Mouse (Mus musculus) liver, embryonic 11.5 days (tissue): ENCODE measurements around the gene Kif2a. TPM values are rescaled to one million over a fixed set of nuclear protein-coding genes. Genes with fewer than 3 reads are reported as not detected.

Experiments used
- ATAC-seq: fragments of 200-750 bp; cut with Nextera tagmentation; replicated peaks from 2 replicates; pipeline ENCODE4 v1.8.0; 2017; ENCODE audit warnings: moderate number of reproducible peaks, mild to moderate bottlenecking, moderate TSS enrichment, moderate library complexity; ENCODE audit not compliant: low FRiP score
- DNase-seq: peaks from one replicate; pipeline ENCODE4 v3.0.0-alpha.2; 2017; ENCODE audit warnings: low spot score
- H3K27ac ChIP-seq: fragments of 300-500 bp; sonication (generic); 2 replicates; pipeline ENCODE4 v1.5.1; 2014; ENCODE audit warnings: mild to moderate bottlenecking, low read depth, low read length, control low read depth
- H3K27me3 ChIP-seq: fragments of 300-500 bp; sonication (generic); replicated peaks from 2 replicates; pipeline ENCODE4 v1.6.1; 2014; ENCODE audit warnings: low read length, mixed read lengths; ENCODE audit not compliant: control insufficient read depth, insufficient read depth
- H3K36me3 ChIP-seq: fragments of 300-500 bp; sonication (generic); 2 replicates; pipeline ENCODE4 v1.6.1; 2014; ENCODE audit warnings: mild to moderate bottlenecking, low read length, moderate library complexity, mixed read lengths; ENCODE audit not compliant: control insufficient read depth, insufficient read depth
- H3K4me1 ChIP-seq: fragments of 300-500 bp; sonication (generic); replicated peaks from 2 replicates; pipeline ENCODE4 v1.6.1; 2014; ENCODE audit warnings: low read length, mixed read lengths; ENCODE audit not compliant: control insufficient read depth, insufficient read depth
- H3K4me2 ChIP-seq: fragments of 300-500 bp; sonication (generic); 2 replicates; pipeline ENCODE4 v1.6.1; 2014; ENCODE audit warnings: mild to moderate bottlenecking, control low read depth, moderate library complexity
- H3K4me3 ChIP-seq: fragments of 300-500 bp; sonication (generic); 2 replicates; pipeline ENCODE4 v1.5.1; 2014; ENCODE audit warnings: low read depth, low read length, control low read depth
- H3K9ac ChIP-seq: fragments of 300-500 bp; sonication (generic); 2 replicates; pipeline ENCODE4 v1.6.1; 2014; ENCODE audit warnings: low read depth, low read length, control low read depth
- H3K9me3 ChIP-seq: fragments of 300-500 bp; sonication (generic); 2 replicates; pipeline ENCODE4 v1.6.1; 2016; ENCODE audit warnings: low read length, inconsistent platforms, mixed read lengths; ENCODE audit not compliant: control insufficient read depth
- WGBS: fragments of 180-500 bp; shearing (Covaris S2); extraction: QIAGEN DNeasy Blood & Tissue Kit; methylation state at CpG from one replicate; pipeline ENCODE4 v1.1.7; 2014; 5-methylcytosine and 5-hydroxymethylcytosine counted together
- polyA plus RNA-seq: library from polyadenylated mRNA; unstranded; fragments of >200 nt; fragmentation: Nextera tagmentation; extraction: Ambion mirVana; gene quantifications from 2 replicates; pipeline ENCODE4 v1.2.1, GENCODE M21; 2014

Gene Kif2a
- polyA plus RNA-seq, result 22.0 and 22.5 TPM in 2 replicates

DNA sequence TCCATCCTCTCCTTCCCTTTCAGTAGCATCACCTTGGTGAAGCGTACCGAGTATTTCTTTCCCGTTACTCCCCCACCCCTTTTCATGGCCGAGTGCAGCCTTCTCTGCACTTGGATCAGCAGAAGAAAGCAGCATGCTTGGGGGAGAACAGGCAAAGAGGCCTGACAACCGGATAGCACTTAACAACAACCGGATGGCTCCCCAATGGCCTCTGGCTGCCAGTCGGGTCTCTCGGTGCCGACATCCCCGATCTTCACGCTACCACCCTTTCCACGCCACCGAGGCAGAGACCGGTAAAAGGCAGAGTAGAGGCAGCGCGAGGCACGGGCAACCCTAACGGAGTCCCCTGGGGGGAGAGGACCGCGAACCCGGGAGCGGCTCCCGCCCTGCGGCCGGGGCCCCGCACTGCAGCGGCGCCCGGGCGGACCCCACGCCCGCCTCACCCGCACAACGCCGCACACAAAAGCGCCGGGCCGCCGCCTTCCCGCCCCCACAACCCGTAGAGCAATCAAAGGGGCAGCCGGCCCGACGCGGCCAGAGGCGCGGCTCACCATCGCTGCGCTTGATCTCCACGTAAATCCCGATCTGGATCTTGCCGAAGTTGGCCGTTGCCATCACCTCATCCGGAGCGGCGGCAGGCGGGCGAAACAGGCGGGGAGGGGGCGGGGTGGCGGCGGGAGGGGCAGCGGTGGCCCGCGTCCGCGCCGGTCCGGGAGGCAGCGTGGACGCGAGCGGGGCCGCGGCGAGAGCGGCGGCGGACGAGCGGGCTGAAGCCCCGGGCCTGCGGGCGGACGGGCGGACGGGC, at the start of gene Kif2a:
Gene Kif2a, minus strand, starts transcription at position 666 of the 805 bp plus-strand sequence.
- Histone ChIP-seq H3K9me3 (no peaks in the 10 kb centered on the region), H3K27ac (peak within 1 kb of the TSS; percentile 93), H3K4me3 (peak within 1 kb of the TSS; percentile 98), H3K36me3 (no peaks in the 10 kb centered on the region; the same call in 1 of the 2 replicates), H3K4me1 (peaks cover 26% of the 10 kb centered on the region), H3K27me3 (no peaks in the 10 kb centered on the region), H3K4me2 (peak within 1 kb of the TSS; percentile 92), H3K9ac (peak within 1 kb of the TSS; percentile 96)
- ATAC-seq, result peak; percentile 47
- WGBS, result under 1% methylated on average over 86 of the region's 87 CpGs
- peak; percentile 76 for DNase-seq

DNA sequence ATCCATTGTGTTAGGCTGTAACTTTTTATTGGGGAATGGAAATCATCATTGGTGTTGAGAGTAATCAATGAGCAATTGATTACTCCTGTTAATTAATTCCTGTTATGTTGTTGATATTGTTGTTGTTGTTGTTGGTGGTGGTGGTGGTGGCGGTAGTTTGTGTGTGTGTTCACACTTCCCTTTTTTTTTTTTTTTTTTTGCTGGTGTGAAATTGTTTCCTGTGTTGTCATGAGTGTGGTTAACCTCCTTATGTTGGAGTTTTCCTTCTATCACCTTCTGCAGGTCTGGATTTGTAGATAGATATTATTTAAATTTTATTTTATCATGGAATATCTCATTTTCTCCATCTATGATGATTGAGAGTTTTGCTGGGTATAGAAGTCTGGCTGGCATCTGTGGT, 47.1 kb upstream of the Kif2a start:
- ATAC-seq, result no peak
- no peak overlapping the region for H3K4me2 ChIP-seq
- 85% methylated on average over 1 of the region's 1 CpGs for WGBS
- no peaks in the 10 kb centered on the region for H3K36me3 ChIP-seq
- no peak overlapping the region for H3K27ac ChIP-seq
- H3K27me3 ChIP-seq, result no peaks in the 10 kb centered on the region
- H3K4me3 ChIP-seq, result no peak overlapping the region
- H3K4me1 ChIP-seq, result peaks cover 22% of the 10 kb centered on the region
- H3K9me3 ChIP-seq, result no peaks in the 10 kb centered on the region
- no peak for DNase-seq
- no peak overlapping the region for H3K9ac ChIP-seq

DNA sequence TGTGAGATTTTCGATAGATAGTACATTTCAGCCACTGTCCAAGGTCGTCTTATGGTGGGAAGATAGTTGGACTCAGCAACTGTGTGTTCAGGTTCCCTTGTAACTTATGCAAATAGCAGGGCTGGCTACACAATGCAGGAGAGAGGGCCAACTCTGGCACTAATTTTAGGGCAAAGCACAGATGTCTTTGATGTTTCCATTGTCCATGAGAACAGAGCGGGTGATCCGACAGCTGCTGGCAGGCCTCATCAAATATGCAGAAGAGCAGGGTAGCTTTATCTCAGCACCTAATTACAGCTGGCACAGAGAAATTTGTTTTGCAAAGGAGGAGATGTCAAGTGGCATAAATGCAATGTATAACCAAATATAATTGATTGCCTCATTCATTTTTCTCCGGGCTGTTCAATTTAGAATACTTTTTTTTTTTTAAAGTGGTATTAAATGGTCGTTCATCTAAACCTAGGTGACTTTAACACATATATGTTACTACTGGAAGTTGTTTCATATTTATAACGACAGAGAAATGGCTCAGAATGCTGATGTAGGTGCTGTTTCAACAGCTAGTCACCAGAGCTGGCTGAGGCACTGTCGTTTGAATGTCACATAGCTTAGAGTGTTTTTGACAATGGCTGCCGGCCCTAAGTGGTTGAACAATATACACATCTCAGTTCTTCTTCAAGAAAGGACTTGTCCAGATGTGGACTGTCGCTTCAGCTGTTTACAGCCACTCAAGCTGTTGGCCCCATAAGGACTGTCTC, 43.4 kb upstream of the Kif2a start:
- H3K27ac ChIP-seq, result peak overlapping the region; percentile 89
- H3K27me3 ChIP-seq, result no peaks in the 10 kb centered on the region
- peak overlapping the region; percentile 38; the same call in 1 of the 2 replicates for H3K4me3 ChIP-seq
- WGBS, result 74% methylated on average over 10 of the region's 10 CpGs
- H3K36me3 ChIP-seq, result no peaks in the 10 kb centered on the region
- no peak for ATAC-seq
- H3K4me1 ChIP-seq, result peaks cover 16% of the 10 kb centered on the region
- DNase-seq, result no peak
- H3K9me3 ChIP-seq, result no peaks in the 10 kb centered on the region
- H3K9ac ChIP-seq, result peak overlapping the region; percentile 66
- peak overlapping the region; percentile 57 for H3K4me2 ChIP-seq

DNA sequence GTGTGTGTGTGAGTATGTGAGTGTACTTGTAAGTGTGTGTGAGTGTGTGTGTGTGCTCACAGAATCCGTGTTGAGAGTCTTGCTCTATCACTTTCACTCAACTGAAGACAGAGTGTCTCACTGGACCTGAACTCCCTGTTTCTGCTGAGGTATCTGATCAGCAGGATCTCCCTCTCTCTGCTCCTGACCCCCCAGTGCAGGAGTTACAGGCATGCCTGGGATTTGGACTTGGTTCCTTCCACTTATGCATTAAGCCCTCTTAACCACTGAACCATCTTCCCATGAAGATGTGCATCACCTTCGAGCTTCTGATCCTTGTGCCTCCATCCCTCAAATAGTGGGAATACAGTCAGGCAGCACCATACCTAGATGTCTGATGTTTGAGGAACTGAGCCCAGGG, 42.3 kb upstream of the Kif2a start:
- Histone ChIP-seq H3K9ac (peak overlapping the region; percentile 66), H3K4me3 (peak overlapping the region; percentile 38), H3K36me3 (no peaks in the 10 kb centered on the region), H3K27me3 (no peaks in the 10 kb centered on the region), H3K27ac (peak overlapping the region; percentile 89), H3K4me2 (peak overlapping the region; percentile 57), H3K9me3 (no peaks in the 10 kb centered on the region), H3K4me1 (peaks cover 16% of the 10 kb centered on the region)
- peak; percentile 23 for ATAC-seq
- no peak for DNase-seq
- WGBS, result 74% methylated on average over 2 of the region's 2 CpGs

DNA sequence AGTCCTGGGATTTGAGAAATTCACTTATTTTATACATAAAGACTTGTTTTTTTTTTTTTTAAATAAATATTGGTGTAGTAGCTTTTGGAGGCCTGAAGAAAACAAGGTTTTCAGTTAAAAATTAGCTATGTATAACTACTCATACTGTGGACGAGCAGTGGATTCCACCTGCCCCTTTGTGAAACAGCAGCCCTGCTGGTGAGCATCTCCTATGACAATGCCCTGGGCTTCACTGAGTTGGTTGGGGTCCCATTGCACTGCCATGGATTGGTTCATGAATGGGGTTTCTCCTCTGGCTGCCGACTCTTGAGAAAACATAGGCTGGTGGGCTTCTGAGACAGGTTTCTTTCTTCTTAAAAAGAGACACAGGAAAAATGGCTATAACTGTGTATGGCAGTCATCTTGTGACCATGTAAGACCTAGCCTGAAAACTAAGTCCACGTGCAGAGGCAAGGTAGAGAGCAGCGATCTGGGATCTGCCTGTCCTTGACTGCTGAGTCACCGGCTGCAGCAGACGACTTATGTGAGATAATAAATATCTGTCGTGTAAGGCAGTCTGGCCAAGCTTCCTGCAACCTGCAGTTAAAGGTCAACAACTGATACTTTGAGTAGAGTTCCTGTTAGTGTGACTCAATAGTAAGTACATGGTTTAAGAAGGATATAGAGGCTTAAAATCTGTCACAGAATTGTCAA, 41.3 kb upstream of the Kif2a start:
- peak overlapping the region; percentile 57 for H3K4me2 ChIP-seq
- ATAC-seq, result peak; percentile 95
- H3K9ac ChIP-seq, result peak overlapping the region; percentile 66
- 26% methylated on average over 7 of the region's 7 CpGs for WGBS
- H3K4me3 ChIP-seq, result peak overlapping the region; percentile 38
- peak overlapping the region; percentile 89 for H3K27ac ChIP-seq
- no peaks in the 10 kb centered on the region for H3K36me3 ChIP-seq
- H3K27me3 ChIP-seq, result no peaks in the 10 kb centered on the region
- H3K4me1 ChIP-seq, result peaks cover 16% of the 10 kb centered on the region
- H3K9me3 ChIP-seq, result no peaks in the 10 kb centered on the region
- no peak for DNase-seq

DNA sequence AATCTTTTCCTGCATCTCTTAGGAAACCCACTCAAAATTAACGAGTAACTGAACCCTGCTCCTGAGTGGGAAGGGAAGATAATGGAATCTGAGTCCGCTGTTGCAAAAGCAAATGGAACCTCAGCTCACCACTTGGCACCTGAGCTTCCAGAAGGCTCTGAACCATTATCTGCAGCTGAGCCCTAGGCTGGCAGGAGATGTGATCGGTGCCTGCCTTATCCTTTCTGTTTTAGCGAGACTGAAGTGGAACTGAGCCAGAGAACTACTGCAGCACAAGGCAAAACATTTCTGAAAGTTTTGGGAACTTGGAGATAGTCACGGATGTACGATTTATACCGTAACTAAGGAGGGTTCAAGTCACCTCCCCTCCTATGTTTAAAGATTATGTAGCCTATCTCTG, 38.2 kb upstream of the Kif2a start:
- H3K9me3 ChIP-seq, result no peaks in the 10 kb centered on the region
- ATAC-seq (no peak), DNase-seq (no peak)
- no peaks in the 10 kb centered on the region for H3K27me3 ChIP-seq
- no peak overlapping the region for H3K4me3 ChIP-seq
- H3K4me2 ChIP-seq, result no peak overlapping the region
- H3K9ac ChIP-seq, result no peak overlapping the region
- H3K36me3 ChIP-seq, result no peaks in the 10 kb centered on the region
- no peak overlapping the region for H3K27ac ChIP-seq
- 82% methylated on average over 7 of the region's 7 CpGs for WGBS
- peaks cover 15% of the 10 kb centered on the region for H3K4me1 ChIP-seq

DNA sequence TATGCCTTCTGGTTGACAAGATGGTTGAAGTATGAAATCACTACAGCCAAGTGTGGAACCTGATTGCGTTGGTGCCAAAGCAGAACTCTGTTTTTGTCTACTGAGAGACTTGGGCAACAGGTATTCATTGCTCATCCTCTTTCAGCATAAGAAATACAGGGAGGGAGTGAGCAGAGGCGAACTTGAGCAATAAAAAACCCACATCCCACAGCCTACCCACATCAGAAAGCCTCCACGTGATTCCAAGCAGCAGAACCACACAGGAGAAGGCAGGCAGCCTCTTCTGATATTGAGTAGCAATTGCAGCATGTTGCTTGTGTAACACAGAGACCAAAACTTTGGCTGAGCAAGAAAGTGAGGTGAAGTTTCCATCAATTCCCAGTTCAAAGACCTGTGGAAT, 37.5 kb upstream of the Kif2a start:
- DNase-seq (no peak), ATAC-seq (no peak)
- Histone ChIP-seq H3K4me1 (peaks cover 9% of the 10 kb centered on the region), H3K27ac (no peak overlapping the region), H3K4me2 (no peak overlapping the region), H3K27me3 (no peaks in the 10 kb centered on the region), H3K9me3 (no peaks in the 10 kb centered on the region), H3K36me3 (no peaks in the 10 kb centered on the region), H3K4me3 (no peak overlapping the region), H3K9ac (no peak overlapping the region)
- WGBS, result 76% methylated on average over 3 of the region's 3 CpGs

DNA sequence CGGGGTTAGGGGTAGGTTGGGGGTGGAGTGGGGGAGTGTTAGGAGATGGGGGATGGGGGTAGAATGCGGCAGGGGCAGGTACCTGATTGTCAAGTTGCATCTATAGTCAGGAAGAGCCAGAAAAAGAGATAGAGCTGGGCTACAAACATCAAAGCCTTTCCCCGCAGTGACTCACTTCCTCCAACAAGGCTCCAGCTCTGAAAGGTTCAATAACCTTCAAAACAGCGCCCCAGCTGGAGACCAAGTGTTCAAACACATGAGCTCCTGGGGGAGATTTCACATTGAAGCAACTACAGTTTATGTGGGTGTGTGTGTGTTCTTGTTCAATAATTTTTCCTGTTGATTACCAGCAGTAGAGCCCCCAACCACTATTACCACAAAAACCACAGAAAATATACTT, 34.4 kb upstream of the Kif2a start:
- 24% methylated on average over 4 of the region's 4 CpGs for WGBS

More for the DNA sequence above, 34.4 kb upstream of the Kif2a start:
- Histone ChIP-seq H3K4me3 (no peak overlapping the region), H3K9me3 (no peaks in the 10 kb centered on the region), H3K36me3 (no peaks in the 10 kb centered on the region), H3K4me2 (no peak overlapping the region), H3K27ac (no peak overlapping the region), H3K9ac (no peak overlapping the region), H3K4me1 (no peaks in the 10 kb centered on the region), H3K27me3 (no peaks in the 10 kb centered on the region)
- ATAC-seq (peak; percentile 67; the same call in 1 of the 2 replicates), DNase-seq (no peak)
